Mouse (Mus musculus): ENCODE data around the gene Emx2.
A peak's percentile ranks its signal among the peaks of the same experiment; 100 is the strongest.

Emx2 gene

DNA sequence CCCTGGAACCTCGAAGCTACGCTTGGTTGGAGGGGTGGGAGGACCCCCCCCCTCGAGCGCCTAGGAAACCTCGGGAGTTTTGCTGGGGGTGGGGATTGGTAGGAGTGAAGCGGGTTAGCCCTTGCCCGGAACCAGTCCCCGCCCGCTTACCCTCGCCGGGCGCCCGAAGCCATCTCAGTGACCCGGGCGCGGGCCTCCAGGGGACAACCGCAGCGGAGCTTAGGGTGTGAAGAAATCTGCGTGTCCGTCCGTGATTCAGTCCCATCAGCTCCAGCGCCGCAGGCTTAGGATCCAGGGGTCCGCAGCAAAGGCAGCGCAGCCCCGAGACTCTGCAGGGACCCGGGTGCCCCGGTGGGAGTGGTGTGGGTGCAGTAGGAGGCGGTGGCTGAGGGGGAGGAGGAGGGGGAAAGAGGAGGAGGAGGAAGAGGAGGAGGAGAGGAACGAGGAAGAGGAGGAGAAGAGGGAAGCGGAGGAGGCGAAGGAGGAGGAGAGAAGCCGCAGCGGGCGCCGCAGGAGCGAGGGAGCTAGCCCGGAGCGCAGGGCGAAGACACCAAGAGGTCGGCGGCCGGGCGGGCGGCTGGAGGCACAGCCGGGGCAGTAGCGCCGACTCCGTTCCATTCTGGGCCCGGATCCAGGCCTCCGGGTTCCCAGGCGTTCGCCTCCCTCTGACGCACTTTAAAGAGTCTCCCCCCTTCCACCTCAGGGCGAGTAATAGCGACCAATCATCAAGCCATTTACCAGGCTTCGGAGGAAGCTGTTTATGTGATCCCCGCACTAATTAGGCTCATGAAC, at the start of gene Emx2:
Gene Emx2, plus strand, starts transcription at position 422 of the 792 bp plus-strand sequence.
- peak in 1 of 2 experiments; percentile 26 for DNase-seq (ENCODE audit: low spot score in 2 of 2)

DNA sequence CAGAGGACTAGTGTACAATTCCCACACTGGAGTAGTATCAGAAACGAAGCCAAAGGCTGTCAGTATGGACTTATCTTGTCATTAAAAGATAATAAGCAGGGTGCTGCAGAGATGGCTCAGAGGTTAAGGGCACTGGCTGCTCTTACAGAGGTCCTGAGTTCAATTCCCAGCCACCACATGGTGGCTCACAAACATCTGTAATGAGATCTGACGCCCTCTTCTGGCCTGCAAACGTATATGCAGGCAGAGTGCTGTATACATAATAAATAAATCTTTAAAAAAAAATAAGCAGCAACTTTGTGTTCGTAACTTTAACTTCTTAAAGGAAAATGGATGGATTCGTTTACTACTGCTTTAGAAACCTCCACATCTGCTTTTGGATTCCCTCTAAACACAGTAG, 44.0 kb upstream of the Emx2 start:
- DNase-seq (ENCODE audit: low spot score in 2 of 2), result no peak

DNA sequence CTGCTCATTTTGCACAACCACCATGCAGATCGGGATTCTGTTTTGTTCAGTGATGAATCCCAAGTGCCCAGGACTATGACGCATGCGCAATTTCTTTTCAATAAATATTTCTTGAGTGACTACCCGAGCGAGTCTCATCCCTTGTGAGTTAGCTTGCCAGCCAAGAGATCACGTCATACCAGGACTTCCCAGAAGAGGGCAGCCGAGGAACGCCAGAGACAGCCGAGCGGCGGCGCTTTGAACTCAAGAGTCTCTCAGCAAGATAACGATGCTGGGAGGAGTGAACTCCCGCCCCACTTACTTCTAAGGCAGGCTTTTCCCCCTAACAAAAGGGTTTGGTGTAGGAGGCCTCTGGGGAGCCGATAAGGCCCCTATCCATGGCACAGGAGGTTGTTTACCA, 40.1 kb upstream of the Emx2 start:
- DNase-seq (ENCODE audit: low spot score in 2 of 2), result peak; percentile 53 to 82

DNA sequence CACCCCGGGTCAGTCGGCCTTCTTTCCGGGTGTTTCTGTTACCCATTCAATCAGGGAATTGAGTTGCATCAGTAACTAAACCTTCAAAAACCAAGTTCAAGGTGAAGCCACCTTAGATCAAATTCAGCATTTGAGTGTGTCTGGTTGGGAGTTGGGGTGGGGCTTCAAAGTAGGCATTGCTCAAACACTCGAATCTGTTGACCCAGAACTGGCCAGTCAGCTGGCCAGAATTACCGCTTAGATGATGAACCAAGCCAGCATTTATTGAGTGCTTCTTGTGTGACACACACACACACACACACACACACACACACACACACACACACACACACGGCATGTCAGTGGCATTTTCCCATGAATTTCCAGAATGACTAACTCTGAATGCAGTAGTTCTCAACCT, 39.5 kb upstream of the Emx2 start:
- no peak for DNase-seq (ENCODE audit: low spot score in 2 of 2)

DNA sequence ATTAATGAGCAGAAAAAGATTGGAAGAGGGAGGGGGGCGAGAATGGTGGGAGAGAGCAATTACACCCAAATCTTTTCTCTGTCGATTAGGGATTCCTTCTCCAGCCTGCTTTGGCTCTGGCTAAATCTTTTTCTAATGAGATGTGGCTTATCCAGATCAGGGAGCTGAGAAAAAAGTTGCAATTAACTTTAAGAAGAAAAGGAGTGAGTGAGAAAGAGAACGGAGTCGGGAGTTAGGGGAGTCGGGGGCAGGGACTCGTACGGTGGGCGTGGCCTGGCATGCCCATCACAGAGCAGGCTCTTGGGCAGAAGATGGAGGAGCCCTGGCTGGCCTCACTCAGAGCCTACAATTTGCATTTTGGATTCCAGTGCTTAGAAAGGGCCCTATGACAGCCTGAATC, 35.8 kb upstream of the Emx2 start:
- DNase-seq (ENCODE audit: low spot score in 2 of 2), result no peak

DNA sequence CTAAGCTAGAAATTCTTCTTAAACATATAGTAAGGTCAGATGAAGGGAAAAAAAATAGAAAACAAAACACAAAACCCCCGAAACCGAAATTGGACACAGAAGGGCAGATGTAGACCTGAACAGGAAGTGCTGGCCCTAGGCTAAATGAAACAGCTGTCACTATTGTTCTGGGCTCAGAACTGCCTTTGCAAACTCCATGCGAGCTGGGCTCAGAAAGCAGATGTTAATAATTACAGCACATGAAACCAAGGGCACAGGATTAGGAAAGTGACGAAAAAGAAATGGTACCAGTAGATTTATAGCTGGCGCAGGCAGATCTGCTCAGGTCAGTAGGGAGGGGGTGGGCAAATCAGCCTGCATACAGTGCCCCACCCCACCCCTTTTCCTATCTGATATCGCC, 34.5 kb upstream of the Emx2 start:
- no peak for DNase-seq (ENCODE audit: low spot score in 2 of 2)

DNA sequence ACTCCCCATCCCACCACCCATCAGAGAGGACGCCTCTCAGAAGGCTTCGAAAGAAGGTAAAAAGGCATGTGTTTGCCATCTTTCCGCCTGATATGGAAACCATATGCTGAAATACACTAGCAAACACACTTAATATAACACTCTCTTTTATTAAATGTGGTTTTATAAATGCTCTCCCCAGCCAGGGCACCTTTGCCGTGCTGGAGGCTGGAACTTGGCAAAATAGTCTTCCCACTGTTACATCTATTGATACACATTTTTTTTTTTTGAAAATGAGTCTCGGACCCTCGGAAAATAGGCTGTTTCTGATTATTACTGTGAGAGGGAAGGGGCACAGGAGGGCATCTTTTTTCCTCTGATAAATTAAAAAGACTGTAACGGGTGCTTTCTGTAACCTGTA, 33.2 kb upstream of the Emx2 start:
- no peak for DNase-seq (ENCODE audit: low spot score in 2 of 2)

DNA sequence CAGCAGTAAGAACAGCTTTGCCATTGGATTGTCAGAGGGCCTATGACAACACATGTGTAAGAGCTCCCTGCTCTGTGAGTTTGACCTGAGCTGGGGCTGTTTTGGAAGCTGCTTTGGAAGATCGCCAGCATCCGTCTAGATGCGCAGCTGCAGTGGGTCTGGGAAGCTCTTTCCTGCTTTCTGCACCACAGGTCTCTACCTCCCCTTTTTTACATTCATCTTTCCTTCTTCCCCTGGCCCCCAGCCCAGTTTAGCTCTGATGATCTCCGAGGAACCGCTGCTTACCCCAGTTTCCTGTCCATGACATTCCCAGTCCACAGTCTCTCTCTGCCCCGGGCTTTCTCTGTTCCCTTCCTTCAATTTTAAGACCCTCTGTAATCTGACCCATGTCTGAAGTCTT, 25.9 kb upstream of the Emx2 start:
- no peak for DNase-seq (ENCODE audit: low spot score in 2 of 2)

DNA sequence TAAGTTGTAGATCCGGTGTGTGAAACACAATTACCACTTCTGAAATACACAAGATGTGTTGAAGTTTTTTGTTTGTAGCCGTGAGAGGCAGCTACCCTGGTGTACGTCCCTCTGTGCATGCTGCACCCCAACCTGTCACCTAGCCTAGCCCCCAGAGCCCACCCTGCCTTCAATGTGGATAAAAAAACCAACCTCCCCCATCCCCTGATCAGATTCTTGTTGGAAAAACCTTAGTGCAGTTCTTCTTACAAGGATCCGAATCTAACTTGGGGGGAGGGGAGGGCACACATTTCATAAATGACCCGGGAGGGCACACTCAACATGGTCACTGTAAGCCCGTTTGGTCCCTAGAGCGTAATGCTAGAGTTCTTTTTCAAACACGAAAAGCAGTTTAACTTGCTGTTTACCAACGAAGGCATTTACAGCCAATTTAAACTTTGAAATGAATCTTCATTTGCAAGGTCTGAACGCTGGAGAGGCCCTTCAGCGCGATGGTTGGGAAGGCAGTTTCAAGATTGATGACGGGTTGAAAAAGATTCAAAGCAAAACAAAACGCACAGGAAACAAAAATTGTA, 7.5 kb upstream of the Emx2 start:
- DNase-seq (ENCODE audit: low spot score in 2 of 2), result no peak

DNA sequence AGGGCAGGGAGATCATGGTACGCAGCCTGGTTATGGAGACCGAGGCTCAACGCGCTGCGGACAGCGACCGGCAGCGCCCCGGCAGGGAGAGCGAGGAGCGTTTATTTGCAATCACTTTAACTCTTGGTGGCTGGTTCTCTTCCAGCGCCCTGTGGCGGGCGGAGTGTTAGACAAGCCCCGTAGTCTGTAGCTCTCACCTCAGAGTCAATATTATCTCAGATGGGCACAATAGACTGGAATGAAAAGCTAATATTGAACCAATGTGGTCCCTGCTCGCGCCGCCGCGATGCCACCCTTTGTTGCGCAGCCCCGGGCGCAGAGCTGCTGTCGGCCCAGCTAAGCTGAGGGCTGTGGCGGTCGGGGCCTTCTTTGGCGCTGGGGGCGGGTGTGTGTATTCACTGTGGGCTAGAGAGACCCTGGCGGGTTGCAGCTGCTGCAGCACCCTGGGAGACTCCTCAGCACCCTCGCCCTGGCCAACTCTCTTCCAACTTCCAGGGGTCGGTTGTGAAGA, 6.7 kb upstream of the Emx2 start:
- DNase-seq (ENCODE audit: low spot score in 2 of 2), result no peak

DNA sequence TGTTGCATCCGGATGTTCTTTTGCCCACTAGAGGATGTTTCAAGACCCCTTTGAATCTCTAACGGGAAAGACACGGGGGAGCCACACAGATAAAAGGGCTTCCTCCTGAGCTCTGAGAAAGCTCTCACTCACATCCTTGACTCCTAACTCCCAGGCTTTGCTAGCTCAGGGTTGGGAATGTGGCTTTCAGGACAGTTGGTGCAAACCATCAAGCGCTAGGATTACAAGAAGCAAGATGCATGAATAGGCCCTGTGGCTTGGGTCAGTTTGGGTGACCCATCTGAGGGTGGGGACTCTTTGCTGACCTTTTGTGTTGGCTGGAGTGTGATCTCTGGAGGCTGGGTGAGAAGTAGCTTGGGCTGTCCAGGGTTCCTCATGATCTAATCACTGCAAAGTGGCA, 5.9 kb upstream of the Emx2 start:
- DNase-seq (ENCODE audit: low spot score in 2 of 2), result no peak

DNA sequence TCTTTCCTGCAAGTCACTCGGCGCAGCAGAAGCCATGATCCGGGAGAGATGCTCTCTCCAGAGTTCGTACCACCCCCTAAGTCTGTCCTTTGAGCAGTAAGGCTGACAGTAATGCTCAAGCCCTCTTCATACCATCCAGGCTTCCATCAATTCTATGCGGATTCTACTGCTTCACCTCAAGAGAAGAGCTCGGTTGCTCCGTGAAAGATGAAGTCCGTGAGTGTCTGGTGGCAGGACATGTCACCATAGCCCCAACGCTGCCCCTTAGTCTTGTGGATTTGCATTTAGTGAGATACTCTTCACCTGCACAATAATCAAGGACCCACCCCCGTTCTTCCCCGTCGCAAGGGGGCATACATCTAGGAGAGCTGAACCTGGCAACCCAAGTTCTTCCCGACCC, 4.6 kb upstream of the Emx2 start:
- no peak for DNase-seq (ENCODE audit: low spot score in 2 of 2)

DNA sequence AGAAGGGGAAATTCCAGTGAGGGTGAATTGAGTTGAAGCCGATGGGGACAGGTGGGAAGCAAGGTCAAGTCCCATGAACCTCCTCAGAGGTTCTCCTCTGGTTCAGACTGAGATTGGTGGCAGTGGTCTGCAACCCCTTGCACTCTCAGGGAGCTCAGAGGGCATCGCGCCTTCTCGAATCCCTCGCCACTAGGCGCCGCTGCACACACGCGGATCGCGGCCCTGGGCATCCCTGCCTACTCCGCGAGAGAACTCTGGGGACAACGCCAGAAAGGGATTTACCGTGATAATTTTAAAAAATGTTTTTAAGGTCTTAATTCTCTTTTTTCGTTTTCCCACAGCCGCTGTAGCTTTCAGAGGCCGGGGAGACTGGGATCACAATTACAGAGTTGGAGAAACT, 4.0 kb upstream of the Emx2 start:
- DNase-seq (ENCODE audit: low spot score in 2 of 2), result peak in 1 of 2 experiments; percentile 23

DNA sequence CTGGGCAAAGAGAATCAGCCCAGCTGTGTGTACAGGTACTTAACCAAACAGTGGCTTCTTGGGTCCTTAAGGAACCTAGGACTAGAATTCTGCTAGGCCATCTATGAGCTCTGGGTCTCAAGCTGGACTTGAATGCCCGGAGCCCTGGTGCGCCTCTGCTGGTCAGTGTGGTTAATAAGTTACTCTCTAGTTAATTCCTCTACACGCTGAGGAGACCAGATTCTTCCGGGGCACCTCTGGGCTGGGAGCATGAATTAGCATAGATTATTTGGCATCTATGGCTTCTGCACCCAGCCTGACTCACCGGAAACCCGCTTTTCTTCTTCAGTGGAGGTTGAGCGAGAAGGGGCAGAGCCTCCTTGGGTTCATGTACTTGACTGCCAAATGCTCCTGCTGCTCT, 2.5 kb upstream of the Emx2 start:
- no peak for DNase-seq (ENCODE audit: low spot score in 2 of 2)

DNA sequence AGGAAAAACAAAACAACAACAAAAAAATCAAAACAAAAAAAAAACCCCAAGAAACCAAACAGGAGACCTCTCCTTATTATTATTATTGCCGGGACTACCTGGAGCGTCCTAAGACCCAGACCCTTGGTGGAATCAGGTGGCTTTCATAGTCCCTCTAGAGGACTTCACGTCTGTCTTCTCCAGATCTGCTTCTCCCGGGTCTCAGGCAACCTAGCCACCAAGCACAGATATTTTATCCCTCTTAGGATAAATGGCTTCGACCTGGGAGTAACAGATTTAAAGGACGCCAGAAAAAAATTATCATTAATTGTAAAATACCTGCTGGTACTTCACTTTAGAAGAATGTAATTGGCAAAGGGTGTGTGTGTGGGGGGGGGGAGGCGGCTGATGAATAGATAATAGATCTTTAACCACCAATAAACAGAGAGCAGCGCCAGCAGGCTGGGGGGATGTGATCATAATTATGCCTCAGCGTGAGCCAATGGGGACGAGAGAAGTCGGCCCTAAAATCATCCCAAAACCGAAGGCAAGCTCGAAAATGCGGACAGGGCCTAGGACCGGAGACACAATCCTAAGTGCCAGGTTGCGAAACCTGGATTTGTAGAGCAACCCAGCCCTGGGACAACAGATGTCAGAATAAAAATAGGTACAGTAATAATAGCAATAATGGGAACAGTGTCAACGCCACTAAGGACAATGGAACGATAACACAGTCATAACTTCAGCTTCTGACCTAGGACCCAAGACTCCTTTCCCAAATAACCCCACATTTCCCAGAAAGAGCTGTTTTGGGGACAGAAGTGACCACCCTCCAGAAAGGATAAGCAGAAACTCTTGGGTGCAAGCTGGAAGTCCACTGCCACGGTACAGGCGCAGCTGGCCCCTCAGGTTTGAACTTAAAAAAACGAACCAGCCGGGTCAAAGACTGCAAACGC, 894 bp upstream of the Emx2 start:
- no peak for DNase-seq (ENCODE audit: low spot score in 2 of 2)

DNA sequence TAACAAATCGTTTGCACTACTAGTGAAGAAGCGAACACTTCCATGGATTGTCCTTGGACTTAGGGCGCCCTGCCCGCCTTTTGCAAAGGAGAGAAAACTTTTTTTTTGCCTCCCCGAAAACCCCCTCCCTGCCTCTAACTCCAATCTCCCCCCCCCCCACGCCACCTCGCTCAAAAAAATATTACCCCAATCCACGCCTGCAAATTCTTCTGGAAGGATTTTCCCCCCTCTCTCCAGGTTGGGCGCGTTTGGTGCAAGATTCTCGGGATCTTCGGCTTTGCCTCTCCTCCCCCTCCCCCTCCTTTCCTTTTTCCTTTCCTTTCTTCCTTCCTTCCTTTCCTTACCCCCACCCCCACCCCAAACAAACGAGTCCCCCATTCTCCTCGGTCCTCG, 567 bp downstream of the Emx2 start:
- DNase-seq (ENCODE audit: low spot score in 2 of 2), result no peak

DNA sequence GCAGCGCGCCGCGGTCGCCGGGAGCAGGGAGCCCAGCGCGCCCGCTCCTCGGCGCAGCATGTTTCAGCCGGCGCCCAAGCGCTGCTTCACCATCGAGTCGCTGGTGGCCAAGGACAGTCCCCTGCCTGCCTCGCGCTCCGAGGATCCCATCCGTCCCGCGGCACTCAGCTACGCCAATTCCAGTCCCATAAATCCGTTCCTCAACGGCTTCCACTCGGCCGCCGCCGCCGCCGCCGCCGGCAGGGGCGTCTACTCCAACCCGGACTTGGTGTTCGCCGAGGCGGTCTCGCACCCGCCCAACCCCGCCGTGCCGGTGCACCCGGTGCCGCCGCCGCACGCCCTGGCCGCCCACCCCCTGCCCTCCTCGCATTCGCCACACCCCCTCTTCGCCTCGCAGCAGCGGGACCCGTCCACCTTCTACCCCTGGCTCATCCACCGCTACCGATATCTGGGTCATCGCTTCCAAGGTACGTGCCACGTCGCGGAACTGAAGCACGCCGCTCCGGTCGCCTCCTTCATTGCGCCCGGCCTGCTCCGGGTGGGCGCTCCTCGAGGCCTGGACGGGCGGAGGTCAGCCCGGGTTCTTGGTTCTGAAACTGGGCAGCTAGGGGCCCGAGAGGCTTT, 1.1 kb downstream of the Emx2 start:
- DNase-seq (ENCODE audit: low spot score in 2 of 2), result no peak

DNA sequence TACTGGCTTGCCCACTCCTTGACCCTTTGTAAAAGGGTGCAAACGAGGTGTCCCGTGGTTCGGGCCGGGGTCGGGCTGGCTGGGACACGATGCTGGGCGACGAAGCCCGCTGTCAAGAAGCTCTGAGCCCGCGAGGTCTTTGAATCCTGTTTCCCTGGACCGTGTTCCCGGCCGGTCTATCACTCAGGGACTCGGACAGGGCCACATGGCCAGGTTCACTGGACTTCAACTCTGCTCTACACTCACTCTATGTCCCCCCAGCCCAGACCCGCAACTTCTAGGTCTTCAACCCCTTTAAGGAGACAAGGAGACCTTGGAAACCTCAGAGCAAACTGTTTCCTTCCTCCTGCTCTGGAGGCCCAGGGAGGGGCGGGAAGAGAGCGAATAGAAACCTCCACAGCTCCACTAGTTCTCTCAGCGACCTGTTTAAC, 1.7 kb downstream of the Emx2 start:
- no peak for DNase-seq (ENCODE audit: low spot score in 2 of 2)

DNA sequence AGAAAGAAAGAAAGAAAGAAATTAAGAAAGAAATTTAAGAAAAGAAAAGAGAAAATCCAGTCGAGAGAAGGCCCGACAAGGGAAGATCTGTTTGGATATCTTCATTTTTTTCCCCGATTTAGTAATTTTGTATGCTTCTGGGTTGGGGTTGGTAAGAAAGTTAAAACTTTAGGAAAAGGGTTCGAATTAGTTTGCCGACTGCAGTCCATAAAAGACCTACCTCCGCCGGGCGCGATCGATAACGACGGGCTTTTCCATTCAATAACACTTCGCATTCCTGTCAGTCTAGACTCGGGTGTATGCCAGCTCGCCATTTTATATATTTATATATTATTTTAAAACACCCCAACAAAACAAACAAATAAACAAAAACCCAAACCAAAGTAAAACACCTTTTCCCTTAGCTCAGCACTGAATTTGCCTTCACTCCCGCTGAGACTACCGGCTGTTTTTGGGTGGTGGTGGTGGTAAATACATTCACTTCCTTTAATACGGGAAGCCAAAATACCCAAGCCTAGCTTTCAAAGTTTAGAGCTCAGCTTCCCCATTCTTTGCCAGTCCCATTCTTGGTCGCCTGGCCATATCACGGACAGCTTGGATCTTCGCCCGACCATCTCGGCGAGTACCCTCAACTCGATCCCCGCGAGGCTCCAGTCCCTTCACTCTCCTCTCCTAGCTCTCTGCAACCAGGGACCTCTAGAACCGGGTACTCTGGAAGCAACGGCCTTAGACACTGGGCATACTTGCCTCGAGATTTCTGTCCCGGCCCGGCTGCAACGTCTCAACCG, 2.4 kb downstream of the Emx2 start:
- DNase-seq (ENCODE audit: low spot score in 2 of 2), result no peak

DNA sequence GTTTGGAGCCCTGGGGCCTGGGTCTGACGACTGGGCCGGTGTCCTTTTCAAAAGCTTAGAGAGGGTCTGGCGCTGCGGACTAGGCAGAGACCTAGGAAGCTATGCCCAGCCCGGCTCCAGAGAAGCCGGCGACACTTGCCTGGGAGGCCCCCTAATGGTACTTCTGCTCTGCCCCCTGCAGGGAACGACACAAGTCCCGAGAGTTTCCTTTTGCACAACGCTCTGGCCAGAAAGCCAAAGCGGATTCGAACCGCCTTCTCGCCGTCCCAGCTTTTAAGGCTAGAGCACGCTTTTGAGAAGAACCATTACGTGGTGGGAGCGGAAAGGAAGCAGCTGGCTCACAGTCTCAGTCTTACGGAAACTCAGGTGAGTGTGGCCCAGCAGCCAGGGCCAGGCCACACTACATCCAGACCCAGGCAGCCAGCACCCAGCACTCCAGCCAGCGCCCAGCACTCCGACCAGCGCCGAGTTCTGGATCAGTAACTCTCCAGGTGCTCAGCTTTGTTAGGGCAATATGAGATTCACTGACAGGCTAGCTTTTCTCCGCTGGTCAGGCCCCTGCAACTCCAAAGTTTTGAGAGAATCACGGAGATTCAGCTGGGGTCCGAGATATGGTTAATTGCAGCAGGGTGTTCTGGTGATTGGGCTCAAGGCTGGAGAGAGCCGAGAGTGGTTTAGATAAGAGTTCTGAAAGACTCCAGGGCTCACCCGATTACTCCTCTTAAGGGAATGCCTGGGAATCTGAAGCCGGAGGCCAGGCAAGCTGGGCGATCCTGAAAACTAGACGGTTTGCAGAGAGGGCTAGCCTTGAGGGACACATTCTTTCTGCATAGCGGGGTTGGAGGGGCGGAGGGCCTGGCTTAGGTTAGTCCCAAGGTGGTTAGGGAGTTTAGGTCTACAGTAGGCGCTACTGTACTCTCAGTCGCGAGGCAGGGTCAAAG, 3.6 kb downstream of the Emx2 start:
- no peak for DNase-seq (ENCODE audit: low spot score in 2 of 2)
